Mouse (Mus musculus) neural tube, embryonic 14.5 days (tissue): ENCODE data around the gene Spats2. TPM values are rescaled to one million over a fixed set of nuclear protein-coding genes. Genes with fewer than 3 reads are reported as not detected.
A peak's percentile ranks its signal among the peaks of the same experiment; 100 is the strongest.
"Not testable (repeated sequence)": the region's sequence is repeated elsewhere in the genome, so short reads cannot be mapped to it uniquely, and the experiment has no call there.

Experiments
- ATAC-seq: fragments of 200-750 bp; cut with Nextera tagmentation; 2 replicates; pipeline ENCODE4 v1.8.0; 2017; ENCODE audit warnings: low read depth, mild to moderate bottlenecking, moderate TSS enrichment, moderate library complexity
- H3K27ac ChIP-seq: fragments of 300-500 bp; sonication (generic); 2 replicates; pipeline ENCODE4 v1.5.1; 2014; ENCODE audit warnings: low read depth, mild to moderate bottlenecking, control low read depth, low read length, moderate library complexity, mixed read lengths
- H3K27me3 ChIP-seq: fragments of 300-500 bp; sonication (generic); 2 replicates; pipeline ENCODE4 v1.6.1; 2014; ENCODE audit warnings: low read length; ENCODE audit not compliant: control insufficient read depth, insufficient read depth
- H3K36me3 ChIP-seq: fragments of 300-500 bp; sonication (generic); 2 replicates; pipeline ENCODE4 v1.6.1; 2014; ENCODE audit warnings: low read length, mixed read lengths; ENCODE audit not compliant: control insufficient read depth, insufficient read depth
- H3K4me1 ChIP-seq: fragments of 300-500 bp; sonication (generic); 2 replicates; pipeline ENCODE4 v1.6.1; 2014; ENCODE audit warnings: low read length; ENCODE audit not compliant: control insufficient read depth, insufficient read depth
- H3K4me2 ChIP-seq: fragments of 300-500 bp; sonication (generic); 2 replicates; pipeline ENCODE4 v1.6.1; 2014; ENCODE audit warnings: mild to moderate bottlenecking, low read depth, low read length, control low read depth
- H3K4me3 ChIP-seq: fragments of 300-500 bp; sonication (generic); 2 replicates; pipeline ENCODE4 v1.5.1; 2014; ENCODE audit warnings: low read depth, low read length, control low read depth, mixed read lengths
- H3K9ac ChIP-seq: fragments of 300-500 bp; sonication (generic); replicated peaks from 2 replicates; pipeline ENCODE4 v1.6.1; 2014; ENCODE audit warnings: low read depth, mild to moderate bottlenecking, control low read depth, low read length, mixed read lengths
- H3K9me3 ChIP-seq: fragments of 300-500 bp; sonication (generic); 2 replicates; pipeline ENCODE4 v1.6.1; 2016; ENCODE audit warnings: low read length; ENCODE audit not compliant: control insufficient read depth
- WGBS: fragments of 180-500 bp; shearing (Covaris S2); extraction: QIAGEN DNeasy Blood & Tissue Kit; methylation state at CpG from one replicate; pipeline ENCODE4 v1.1.7; 2014; 5-methylcytosine and 5-hydroxymethylcytosine counted together
- polyA plus RNA-seq: library from polyadenylated mRNA; unstranded; fragments of >200 nt; fragmentation: Nextera tagmentation; extraction: Ambion mirVana; gene quantifications from 2 replicates; pipeline ENCODE4 v1.2.1, GENCODE M21; 2014

Spats2 gene
- polyA plus RNA-seq, result 32.6 and 41.6 TPM in 2 replicates

DNA sequence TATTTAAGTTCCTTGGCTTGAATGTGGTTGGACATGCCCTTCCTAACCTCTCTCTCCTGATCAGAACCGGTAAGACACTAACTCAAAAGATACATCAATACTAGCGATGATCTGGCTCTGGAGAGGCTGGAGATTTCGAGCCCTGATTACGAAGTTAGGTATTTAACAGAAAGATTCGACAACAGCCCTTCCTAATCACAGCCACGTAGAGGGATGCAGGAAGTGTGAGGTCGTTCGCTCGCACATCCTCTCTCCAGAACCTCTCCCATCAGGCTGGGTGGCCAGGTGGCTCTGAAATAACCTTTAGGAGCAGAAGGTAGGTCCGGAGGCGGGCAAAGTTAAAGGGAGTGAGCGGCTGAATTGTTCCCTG is at the start of gene Spats2:
Spats2 (plus strand) TSS at position 206 of the 370 bp plus-strand sequence.
- no peak for ATAC-seq
- Histone ChIP-seq H3K4me2 (peak within 1 kb of the TSS; percentile 62), H3K9ac (peak within 1 kb of the TSS; percentile 77), H3K27me3 (no peaks in the 10 kb centered on the region; the same call in 1 of the 2 replicates), H3K9me3 (no peaks in the 10 kb centered on the region), H3K36me3 (no peaks in the 10 kb centered on the region), H3K4me1 (peaks cover 6% of the 10 kb centered on the region; the same call in 1 of the 2 replicates), H3K27ac (peak within 1 kb of the TSS; percentile 90), H3K4me3 (peak within 1 kb of the TSS; percentile 70)
- 2% methylated on average over 12 of the region's 12 CpGs for WGBS

- not testable (repeated sequence) for H3K4me2 ChIP-seq, H3K4me1 ChIP-seq, H3K27ac ChIP-seq, H3K4me3 ChIP-seq, ATAC-seq, H3K9me3 ChIP-seq, H3K36me3 ChIP-seq, H3K9ac ChIP-seq, H3K27me3 ChIP-seq
- 99% methylated on average over 3 of the region's 3 CpGs for WGBS
These were observed 49.7 kb upstream of the Spats2 start for GRCm38 (mm10) chr15:99076011-99076410.

GRCm38 (mm10) chr15:99078181-99078910 is 47.4 kb upstream of the Spats2 start:
- Histone ChIP-seq H3K4me3 (no peak overlapping the region), H3K9me3 (no peaks in the 10 kb centered on the region), H3K36me3 (no peaks in the 10 kb centered on the region), H3K9ac (no peak overlapping the region), H3K4me1 (peaks cover 9% of the 10 kb centered on the region; the same call in 1 of the 2 replicates), H3K27ac (no peak overlapping the region), H3K27me3 (no peaks in the 10 kb centered on the region), H3K4me2 (no peak overlapping the region)
- 80% methylated on average over 15 of the region's 15 CpGs for WGBS
- ATAC-seq, result no peak

GRCm38 (mm10) chr15:99079804-99080203 is 45.9 kb upstream of the Spats2 start:
- Histone ChIP-seq H3K4me3 (no peak overlapping the region), H3K9me3 (no peaks in the 10 kb centered on the region), H3K4me1 (peaks cover 4% of the 10 kb centered on the region; the same call in 1 of the 2 replicates), H3K27me3 (no peaks in the 10 kb centered on the region), H3K36me3 (no peaks in the 10 kb centered on the region), H3K4me2 (no peak overlapping the region), H3K27ac (no peak overlapping the region), H3K9ac (no peak overlapping the region)
- WGBS, result 82% methylated on average over 3 of the region's 3 CpGs
- no peak for ATAC-seq

GRCm38 (mm10) chr15:99082322-99082721 is 43.4 kb upstream of the Spats2 start:
- WGBS, result 95% methylated on average over 12 of the region's 12 CpGs
- Histone ChIP-seq H3K27ac (no peak overlapping the region), H3K4me1 (no peaks in the 10 kb centered on the region), H3K27me3 (peaks cover 23% of the 10 kb centered on the region), H3K9ac (no peak overlapping the region), H3K36me3 (no peaks in the 10 kb centered on the region), H3K9me3 (no peaks in the 10 kb centered on the region), H3K4me2 (no peak overlapping the region), H3K4me3 (no peak overlapping the region)
- ATAC-seq, result no peak

DNA sequence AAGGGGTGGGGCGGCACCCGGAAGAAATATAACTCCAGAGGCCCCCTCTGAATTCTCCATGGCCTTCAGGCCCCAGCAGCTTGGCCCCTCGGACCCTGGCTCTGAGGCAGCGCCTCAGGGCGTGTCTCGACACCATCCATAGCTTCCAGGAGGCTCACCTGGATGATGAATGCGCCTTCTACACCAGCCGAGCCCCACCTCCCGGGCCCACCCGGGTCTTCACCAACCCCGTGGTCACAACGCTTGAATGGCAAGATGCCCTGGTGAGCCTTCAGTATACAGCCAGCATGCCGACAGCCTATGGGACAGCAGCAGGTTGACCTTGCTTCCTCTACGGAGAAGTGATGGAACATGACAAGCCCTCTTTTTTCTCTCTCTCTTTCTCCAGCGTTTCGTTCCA is 42.9 kb upstream of the Spats2 start:
- no peak overlapping the region for H3K9ac ChIP-seq
- no peak for ATAC-seq

GRCm38 (mm10) chr15:99083258-99083657 is 42.5 kb upstream of the Spats2 start:
- H3K4me2 ChIP-seq, result no peak overlapping the region
- WGBS, result 71% methylated on average over 9 of the region's 9 CpGs
- H3K9ac ChIP-seq, result no peak overlapping the region
- peaks cover 29% of the 10 kb centered on the region for H3K27me3 ChIP-seq
- H3K9me3 ChIP-seq, result no peaks in the 10 kb centered on the region
- peaks cover 3% of the 10 kb centered on the region; the same call in 1 of the 2 replicates for H3K4me1 ChIP-seq
- H3K36me3 ChIP-seq, result no peaks in the 10 kb centered on the region
- H3K27ac ChIP-seq, result no peak overlapping the region
- no peak for ATAC-seq
- H3K4me3 ChIP-seq, result no peak overlapping the region

More for the DNA sequence above, 42.9 kb upstream of the Spats2 start:
- H3K4me1 ChIP-seq, result no peaks in the 10 kb centered on the region
- peaks cover 27% of the 10 kb centered on the region for H3K27me3 ChIP-seq
- H3K36me3 ChIP-seq, result no peaks in the 10 kb centered on the region
- H3K9me3 ChIP-seq, result no peaks in the 10 kb centered on the region
- no peak overlapping the region for H3K4me2 ChIP-seq
- H3K4me3 ChIP-seq, result no peak overlapping the region
- no peak overlapping the region for H3K27ac ChIP-seq
- WGBS, result 94% methylated on average over 16 of the region's 16 CpGs

DNA sequence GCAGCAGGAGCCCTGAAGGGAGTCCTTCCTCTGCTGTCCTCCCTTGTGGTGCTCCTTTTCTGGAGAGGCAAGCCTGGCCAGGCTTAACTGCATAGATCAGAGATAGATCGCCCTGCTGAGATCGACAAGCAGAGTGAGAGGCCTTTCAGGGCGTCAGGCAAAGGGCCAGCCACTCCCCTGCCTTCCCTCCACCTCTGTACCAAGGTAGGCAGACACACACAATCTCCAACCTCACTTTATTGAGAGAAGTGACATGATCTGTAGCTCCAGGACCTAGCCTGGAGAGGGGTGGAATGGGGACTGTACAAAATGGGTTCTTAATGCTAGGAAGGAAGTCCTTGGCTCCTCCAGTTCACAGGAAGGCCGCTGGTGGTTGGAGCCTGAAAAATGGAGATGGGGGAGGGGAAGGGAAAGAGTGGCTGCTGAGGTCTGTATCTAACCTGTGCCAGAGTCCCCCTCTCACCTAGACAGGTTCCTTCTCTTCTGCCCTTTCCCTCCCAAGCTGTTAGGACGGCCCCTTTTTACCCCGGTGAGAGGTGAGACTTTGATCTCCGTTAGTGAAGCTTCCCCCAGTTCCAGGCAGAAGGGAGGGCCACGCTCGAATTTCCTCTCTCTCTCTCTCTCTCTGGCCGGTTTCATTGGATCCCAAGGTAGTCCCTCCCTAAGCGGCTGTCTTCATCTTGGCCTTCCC is 41.7 kb upstream of the Spats2 start:
- H3K4me2 ChIP-seq, result no peak overlapping the region
- no peaks in the 10 kb centered on the region for H3K9me3 ChIP-seq
- WGBS, result 9% methylated on average over 11 of the region's 11 CpGs
- no peaks in the 10 kb centered on the region for H3K36me3 ChIP-seq
- no peak for ATAC-seq
- peaks cover 36% of the 10 kb centered on the region for H3K27me3 ChIP-seq
- no peak overlapping the region for H3K9ac ChIP-seq
- no peak overlapping the region for H3K4me3 ChIP-seq
- H3K4me1 ChIP-seq, result peaks cover 9% of the 10 kb centered on the region; the same call in 1 of the 2 replicates
- H3K27ac ChIP-seq, result no peak overlapping the region

DNA sequence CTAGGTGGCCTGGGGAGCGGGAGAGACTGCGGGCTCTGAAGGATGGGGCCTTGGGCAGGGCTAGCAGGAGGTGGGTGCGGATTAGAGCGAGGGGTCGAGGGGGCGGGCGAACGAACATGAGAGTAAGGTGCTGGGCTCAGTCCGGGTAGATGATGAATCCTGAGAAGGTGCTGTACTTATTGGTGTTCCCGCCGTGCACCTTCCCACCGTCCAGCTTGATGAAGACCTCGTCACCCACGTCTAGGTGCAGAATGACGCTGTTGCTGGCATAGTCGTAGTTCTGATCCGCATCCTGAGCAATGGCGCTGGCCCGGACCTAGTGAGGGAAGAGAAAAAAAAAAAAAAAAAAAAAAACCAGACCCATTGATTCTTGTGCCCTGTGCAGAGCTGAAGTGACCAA is 41.1 kb upstream of the Spats2 start:
- H3K9ac ChIP-seq, result no peak overlapping the region
- H3K27me3 ChIP-seq, result peaks cover 42% of the 10 kb centered on the region
- no peak overlapping the region for H3K4me3 ChIP-seq
- peaks cover 11% of the 10 kb centered on the region; the same call in 1 of the 2 replicates for H3K4me1 ChIP-seq
- no peaks in the 10 kb centered on the region for H3K9me3 ChIP-seq
- H3K4me2 ChIP-seq, result no peak overlapping the region
- no peaks in the 10 kb centered on the region for H3K36me3 ChIP-seq
- H3K27ac ChIP-seq, result no peak overlapping the region
- 11% methylated on average over 19 of the region's 19 CpGs for WGBS
- ATAC-seq, result no peak
